Mouse (Mus musculus) c-Kit-positive CD71-positive TER-119-positive erythroid progenitor cells, embryonic 14.5 days (primary cell): ENCODE measurements around the gene Dync1i1.

Experiments
- DNase-seq: peaks from one replicate; pipeline ENCODE4 v3.0.0-alpha.2; 2013; ENCODE audit warnings: low spot score

Gene Dync1i1

DNA sequence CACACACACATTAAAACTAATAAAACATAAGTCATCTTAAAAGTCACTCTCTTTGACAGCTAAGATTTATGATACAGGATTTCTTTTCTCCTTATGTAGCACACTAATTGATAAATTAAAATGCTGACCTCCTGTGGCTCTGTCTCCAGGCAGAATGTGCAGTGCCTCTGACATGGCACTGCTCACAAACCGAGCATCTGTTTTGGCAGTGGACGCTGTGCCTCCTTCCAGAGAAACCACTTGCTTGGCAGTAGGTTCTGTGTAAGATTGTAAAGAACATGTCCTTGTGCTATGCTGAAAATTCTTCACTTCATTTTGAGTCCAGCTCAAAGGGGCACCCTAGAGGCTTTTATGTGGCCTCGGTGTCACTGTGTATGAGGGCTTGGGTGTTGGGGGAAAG, 50.0 kb downstream of the Dync1i1 start:
- no peak for DNase-seq

DNA sequence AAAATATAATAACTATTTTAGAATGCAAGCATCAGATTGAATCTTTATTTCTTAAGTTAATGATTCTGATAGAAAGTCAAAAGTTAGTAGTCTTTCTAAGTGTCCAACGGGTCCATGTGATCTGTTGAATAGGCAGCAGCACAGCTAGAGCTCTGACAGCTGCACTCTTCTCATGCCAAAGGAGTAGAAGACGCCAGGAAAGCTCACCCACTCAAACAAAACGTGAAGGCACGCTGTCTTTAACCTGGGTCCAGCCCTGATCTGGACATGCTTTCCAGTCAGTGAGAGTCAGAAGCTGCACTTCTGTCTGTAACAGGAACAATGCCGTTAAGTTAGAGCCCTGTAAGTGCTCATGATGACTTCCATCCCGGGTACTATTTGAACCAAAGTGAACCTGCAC, 56.3 kb downstream of the Dync1i1 start:
- DNase-seq, result no peak

DNA sequence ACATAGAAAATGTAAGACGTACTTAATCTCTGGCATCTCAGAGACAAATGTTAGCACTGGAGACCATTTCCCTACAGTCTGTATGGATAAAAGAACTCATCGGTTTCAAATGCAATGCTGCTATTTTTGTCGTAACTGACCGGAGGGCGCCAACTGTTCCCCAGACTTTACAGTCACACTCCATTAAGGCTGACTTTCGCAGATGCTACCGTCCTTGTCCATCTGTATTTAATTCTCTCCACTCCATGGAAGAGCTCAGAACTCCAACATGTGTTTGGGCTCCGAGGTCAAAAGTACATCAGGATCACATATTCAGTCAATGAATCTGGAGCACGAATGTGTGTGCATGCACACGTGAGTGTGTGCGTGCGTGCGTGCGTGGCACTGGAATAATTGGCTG, 58.4 kb downstream of the Dync1i1 start:
- no peak for DNase-seq

DNA sequence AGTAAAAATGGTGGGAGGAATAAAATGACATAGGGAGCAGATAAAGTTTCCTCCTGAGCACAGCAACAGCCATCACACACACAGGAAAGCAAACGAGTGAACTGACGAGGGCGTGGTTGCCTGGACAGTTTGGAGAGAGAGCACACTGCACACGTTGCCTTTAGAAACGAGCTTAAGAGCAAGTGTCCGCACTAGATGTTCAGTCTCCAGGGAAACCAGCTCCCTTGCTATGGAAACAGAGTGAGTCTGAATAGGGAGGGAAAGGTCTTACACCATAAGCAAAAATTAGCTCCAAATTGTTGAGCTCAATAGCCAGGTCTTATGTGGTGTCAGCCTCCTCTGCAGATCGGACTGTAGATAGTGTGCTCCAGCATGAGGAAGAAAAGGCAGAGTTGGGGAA, 65.2 kb downstream of the Dync1i1 start:
- no peak for DNase-seq

DNA sequence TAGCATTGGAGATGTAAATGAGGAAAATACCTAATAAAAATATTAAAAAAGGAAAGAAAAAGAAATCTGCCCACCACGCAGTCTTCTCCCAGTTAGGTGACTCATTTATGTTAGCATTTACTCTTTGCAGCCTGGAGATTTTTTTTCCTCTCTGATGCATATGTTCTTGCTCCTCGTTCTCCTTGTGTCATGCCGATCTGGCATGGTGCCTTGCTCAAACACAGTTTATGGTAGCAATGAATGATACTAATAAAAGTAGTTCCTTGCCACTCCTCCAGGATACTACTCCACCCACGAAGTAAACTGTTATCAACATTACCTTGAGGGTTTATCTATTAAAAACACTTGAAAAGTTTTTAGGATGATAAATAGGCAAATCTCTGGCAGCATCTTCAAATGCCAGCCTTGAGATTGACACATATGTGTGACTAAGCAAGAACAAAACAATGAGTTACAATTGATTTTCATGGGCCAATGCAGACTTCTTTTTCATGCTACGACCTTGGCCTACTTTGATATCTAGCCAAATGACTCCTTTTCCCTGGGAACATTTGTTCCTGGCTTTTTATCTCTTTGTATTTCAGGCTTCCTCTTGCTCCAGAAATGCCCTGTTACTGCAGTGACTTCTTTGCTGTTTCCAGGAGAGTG, 68.8 kb downstream of the Dync1i1 start:
- no peak for DNase-seq

DNA sequence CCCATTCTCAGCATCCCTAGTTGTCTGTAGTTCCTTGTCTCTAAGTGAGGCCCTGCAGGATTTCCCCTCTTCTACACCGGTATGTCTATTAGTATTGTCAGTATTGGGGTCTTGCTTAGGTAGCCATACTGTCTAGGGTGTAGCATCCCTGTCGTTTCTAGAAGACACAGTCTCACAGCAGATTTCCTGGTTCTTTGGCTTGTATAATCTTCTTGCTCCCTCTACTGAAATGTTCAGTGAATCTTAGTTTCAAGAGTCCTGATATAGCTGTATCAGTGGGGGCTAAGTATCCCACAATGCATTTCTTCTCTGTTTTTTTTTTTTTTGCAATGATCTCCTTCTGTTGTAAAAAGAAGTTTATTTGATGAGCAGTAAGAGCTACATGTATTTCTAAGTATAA, 69.9 kb downstream of the Dync1i1 start:
- no peak for DNase-seq

DNA sequence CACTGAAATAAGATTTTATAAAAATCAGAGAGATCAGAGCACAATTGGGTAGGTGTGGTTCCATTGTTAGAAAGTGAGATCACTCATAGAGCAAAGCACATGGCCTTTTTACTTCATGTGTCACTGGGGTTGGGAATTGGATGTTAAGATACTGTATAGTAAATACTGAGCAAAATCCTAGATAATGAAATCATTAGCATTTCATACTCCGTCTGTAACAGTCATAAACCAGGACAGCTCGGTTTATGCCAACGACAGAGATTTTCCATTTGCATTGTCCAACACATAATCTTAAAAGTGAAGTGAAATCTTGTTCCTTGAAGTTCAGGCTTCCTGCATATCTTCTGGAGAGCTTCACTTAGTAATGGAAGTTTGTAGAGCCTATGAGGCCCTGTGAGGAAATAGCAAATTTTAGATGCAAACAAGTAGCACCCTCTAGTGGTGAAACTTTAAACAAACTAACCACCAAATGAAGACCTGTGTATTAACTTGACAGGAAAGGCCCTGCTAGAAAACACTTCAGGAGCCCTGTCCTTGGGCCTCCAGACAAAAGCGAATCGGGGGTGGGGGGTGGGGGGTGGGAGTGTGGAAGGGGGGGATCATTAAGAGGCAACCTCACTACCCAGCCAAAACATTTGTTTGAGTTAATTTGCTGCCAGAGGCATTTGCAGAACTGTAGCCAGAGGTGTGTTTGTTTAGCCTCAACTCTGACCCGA, 76.8 kb downstream of the Dync1i1 start:
- DNase-seq, result peak; percentile 12

DNA sequence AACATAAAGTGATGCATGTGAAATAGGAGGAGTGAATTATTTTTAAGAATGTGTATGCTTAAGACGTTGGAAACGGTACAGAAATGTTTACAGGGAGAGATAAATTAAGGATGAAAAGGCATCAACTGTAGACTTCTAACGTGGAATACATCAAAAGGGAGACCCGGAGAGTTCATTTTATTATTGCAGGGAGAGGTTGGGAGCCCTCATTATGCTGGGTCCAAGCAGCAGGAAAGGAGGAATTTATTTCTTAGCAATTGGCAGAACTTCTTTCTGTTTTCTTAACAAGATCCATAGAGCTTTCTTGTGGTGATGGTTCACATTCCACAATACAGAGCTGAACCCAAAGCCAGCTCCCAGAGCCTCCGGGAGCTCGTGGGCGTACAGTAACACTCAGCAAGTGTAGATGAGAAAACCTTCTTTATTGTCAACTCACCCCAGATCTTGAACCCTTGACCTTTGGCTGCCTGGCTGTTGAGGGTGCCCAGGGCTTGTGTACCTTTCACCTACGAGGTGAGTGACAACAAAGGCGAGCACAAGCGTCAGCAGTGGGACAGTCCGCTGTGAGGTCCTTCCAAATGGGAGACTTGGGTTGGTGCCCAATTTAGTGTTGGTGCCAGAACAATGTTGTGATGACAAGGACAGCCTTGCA, 77.5 kb downstream of the Dync1i1 start:
- DNase-seq, result no peak

DNA sequence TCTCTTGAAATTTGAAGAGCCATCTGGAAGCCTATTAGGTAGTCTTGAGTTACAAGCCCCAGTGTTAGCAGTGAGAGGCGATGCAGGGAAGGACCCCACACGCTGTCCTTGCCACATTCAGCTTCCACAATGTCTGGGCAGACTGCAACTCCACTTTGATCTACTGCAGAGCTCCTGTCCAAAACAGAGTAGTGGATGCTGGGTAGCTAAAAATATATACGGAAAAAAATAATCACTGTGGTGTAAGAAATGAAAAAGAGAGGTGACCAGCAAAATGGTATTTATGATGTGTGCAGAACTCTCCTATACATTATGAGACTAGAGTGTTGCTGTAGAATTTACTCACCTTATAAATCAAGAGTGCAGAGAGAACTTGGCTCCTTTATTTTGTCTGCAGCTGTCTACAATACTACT, 82.6 kb downstream of the Dync1i1 start:
- DNase-seq, result no peak

DNA sequence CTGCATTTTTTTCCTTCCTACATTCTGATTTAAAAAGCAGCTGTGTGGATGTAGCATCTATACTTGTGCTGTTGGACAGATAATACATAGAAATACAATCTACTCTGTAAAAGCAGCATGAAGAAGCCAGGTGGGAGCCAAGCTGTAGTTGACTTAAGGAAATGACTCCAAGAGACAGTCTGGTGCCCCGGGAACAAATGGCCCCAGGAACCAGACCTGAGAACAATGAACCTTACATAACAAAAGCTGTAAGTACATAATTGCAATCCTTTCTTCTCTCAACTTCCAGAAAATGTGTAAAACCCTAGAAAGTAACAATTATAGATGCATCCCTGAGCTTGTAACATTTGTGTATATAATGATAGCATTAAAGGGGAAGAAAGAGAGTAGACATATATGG, 86.6 kb downstream of the Dync1i1 start:
- no peak for DNase-seq

DNA sequence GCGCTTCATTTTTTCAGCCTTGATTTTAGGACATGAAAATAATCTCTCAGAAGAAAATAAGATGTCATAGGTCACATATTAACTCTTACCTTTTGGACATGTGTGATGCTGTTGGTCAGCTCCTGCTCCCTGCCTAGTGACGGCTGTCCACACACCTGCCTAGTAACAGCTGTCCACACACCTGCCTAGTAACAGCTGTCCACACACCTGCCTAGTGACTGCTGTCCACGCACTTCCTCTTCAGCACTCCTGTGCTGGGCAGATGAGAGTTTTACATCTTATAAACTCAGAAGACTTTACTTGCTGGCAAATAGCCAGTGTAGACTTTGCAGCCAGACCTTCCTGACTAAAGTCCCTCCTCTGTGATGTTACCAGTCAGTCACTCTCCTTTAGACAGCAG, 94.2 kb downstream of the Dync1i1 start:
- DNase-seq, result no peak

DNA sequence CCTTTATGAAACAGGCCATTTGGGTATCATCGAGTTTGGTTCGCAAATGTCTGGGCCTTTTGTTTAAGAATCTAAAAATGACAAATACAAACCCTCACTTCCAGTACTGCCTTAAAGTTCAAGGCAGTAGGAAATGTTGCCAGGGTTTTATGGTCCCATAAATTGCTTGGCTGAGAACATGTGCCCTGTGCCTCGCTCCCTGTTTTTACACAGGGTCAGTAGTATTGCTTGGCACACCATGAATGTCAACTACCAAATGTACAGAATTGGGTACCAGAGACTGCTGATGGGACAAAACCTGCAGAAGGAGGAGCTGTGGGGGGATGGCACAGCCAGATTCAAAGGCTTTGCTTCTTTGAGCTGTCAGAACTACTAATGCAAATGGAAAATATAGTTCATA, 100.0 kb downstream of the Dync1i1 start:
- no peak for DNase-seq

DNA sequence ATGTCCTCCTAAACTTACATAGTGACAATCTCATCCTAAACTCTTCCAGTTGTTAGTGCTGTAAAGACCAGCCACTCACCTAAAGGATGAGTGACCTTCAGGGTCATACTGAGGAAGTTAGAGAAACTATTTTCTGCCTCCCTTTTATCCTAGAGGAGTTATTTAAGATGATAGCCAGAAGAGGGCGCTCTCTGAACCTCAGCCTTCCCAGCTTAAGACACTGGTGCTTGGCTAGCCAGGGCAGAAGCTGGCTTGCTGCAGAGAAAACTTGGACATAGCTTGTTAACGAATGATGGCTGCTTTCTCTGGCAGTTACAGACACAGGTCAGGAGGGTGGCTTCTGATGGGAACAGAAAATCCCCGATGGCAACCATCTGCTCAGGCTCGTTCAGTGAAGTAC, 101.6 kb downstream of the Dync1i1 start:
- DNase-seq, result no peak

DNA sequence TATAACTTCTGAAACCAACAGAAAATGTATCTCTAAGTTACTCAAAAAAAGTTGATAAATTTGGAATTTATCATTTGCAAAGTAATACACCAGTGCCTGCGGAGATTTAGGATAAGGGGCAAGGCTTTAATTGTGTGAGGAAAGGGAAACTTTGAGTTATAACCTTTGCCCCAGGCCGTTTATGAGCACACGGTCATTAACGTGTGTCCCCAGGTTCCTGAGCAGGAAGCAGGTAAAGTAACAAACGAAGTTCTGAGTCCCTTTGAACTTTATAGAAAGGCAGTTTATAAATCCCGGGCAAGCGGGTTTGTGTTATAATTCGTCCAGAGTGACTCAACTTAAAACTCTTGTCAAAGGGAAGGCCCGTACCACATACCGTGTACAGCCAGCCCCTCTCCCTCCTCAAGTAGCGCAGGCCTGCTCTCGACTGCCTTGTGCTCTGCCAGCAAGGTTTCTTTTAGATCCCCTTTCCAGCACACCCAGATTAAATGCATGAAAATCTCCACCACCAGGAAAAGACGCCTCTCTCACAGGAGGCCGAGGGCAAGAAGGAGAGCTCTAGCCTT, 103.1 kb downstream of the Dync1i1 start:
- DNase-seq, result no peak

DNA sequence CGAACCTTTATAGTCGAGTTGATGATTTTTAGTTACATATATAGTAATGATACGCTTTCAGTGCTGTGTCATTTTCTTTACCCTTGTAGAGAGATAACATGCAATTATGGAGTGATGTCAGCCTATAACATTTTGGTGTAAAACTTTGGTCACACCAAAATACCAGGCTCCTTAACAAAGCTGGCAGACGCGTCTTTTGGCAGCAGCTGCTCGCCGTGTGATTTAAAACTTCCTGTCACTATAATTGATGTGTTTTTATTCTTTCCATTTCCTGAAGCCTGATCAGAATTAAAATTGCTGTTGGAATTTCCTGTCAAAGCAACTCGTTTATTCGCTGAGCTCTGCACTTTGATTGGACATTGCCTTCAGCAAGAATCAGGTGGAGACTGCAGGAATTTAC, 103.7 kb downstream of the Dync1i1 start:
- no peak for DNase-seq

DNA sequence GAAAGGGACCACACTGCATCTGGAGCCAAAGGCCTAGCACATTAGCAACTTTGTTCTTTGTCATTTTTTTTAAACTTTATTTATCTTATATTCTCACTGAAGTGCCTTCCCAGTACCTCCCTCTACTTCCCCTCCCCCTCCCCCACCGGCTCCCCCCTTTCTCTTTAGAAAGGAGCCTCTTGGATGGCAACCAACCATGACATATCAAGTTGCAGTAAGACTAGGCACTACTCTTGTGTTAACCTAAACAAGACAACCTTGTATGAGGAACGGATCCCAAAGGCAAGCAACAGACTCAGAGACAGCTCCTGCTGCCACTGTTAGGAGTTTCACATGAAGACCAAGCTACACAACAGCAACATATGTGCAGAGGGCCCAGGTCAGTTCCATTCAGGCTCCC, 105.3 kb downstream of the Dync1i1 start:
- no peak for DNase-seq

DNA sequence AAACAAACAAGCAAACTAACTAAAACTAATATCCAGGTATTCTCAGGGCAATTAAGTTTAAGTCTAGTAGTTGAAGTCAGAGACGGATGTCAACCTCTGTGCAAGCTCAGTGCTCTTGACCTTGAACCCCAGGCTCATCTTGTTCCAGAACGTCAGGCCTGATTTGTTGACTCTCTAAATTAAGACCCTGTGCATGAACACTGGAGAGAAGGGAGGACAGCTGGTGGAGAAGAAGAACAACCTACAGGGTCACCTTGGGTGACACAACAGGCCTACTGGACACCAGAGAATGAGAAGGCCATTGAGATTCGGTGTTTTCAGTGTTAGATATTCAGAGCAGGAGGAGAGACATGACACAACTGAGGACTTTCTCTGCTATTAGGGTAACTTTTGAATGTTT, 105.8 kb downstream of the Dync1i1 start:
- DNase-seq, result no peak

DNA sequence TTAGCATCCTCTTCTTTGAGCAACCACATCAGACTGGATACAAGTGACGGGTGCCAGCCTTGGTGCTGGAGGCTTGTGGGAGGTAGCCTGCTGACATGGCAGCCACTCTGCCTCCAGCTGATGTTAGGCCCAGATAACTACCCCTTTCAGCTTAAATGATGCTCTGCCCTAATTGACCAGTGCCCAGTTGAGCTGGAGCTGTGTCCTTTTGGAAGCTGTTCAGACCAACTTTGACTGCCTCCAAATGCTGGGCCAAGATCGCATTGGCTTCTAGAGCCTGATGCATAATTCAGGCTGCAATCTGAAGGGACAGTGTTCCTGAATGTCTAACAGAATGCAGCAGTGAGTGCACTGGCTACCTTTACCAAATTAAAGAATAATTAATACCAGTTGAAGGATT, 107.4 kb downstream of the Dync1i1 start:
- DNase-seq, result no peak

DNA sequence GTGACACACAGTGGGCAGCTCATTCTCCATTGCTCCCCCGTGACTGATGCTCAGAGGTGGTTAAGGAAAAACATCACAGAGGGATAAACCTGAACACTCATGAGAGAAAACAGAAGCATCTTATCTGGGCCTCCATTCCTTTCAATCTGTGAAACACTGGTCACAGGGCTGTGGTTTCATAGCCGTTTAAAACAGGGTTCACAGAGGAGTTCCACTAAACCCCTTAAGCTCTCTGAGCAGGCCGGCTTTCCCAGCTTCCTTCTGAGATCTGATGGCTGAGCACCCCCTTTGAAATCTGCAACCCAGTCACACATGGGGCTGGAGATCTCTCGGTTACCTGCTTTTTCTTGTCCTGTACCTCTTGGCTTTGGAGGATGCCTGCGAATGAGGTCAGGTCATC, 117.0 kb downstream of the Dync1i1 start:
- DNase-seq, result no peak

DNA sequence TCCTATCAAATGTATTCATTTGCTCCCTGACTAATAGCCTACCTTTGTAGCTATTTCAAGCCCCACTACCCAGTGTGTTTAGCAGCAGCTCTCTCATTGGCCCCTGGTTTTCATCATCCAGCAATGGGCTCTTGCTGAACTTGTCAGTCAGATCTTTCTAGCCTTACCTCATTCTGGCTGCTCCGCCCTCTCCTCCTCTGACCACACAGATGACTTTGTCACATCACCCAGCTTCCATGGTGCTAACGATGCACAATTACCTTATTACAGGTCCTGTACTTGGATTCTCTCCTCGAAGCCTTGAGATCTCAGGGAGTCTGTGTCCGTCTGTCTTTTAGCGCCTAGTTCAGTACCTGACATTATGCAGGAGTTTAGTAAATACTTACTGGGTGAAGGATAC, 120.7 kb downstream of the Dync1i1 start:
- DNase-seq, result no peak

DNA sequence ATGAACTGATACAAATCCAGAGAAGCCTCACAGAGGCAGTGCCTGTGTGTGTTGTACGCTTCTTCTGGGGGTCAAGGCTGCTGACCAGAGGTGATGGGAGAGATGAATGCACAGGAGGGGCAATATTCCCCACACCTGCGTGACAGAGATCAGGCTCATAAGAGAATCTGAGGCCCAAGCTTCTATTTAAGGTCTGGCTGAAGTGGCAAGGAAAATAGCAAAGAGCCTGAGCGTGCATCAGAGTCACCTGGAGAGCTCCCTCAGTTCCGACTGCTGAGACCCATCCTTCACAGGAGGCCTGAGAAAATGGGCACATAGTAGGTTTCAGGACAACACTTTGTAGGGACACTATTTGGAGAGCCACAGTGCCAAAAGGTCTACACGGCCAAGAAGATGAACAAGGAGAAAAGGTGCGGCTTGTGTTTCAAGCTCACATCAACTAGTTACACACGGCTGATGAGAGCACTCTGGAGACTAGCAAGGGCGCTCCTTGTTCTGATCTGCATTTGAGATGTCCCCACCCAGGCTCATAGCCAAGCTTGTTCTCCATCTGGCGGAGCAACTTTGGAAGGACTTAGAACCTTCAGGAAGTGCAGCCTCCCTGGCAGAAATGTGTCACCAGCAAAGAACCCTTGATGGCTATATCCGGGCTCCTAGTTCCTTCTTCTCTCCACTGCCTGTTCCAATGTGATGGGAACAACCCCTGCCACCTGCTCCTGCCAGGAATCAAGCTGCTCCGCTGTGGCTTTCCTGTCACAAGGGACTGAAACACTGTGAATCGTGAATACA, 128.8 kb downstream of the Dync1i1 start:
- no peak for DNase-seq

DNA sequence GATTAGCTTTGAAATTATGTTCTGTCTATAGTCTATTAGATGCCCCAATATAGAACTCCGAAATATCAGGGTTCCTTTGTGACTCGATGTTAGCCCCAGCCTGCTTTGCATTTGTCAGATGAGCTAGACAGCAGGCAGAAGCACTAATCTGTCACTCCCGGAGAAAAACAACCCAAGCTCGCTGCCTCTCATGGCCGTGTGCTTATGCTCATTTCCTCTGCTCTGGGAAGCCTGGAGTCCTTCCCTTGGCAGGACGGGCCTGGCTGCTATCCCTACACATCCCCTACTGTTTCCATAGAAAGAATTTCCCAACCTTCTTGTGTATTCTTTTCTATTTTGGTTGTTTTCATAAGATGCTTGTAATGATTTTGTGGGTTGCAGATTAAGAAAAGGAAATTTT, 130.1 kb downstream of the Dync1i1 start:
- DNase-seq, result no peak
